Mouse (Mus musculus) gastrocnemius, adult 2 months (tissue): ENCODE measurements around the gene Lonp2. TPM values are rescaled to one million over a fixed set of nuclear protein-coding genes. Genes with fewer than 3 reads are reported as not detected.

ENCODE experiments used
- DNase-seq: peaks from one replicate; pipeline ENCODE4 v3.0.0; 2022
- H3K27ac ChIP-seq: fragments of 200-600 bp; 2 replicates; pipeline ENCODE4 v1.8.1; 2022; ENCODE audit warnings: mild to moderate bottlenecking
- H3K4me3 ChIP-seq: fragments of 200-600 bp; 2 replicates; pipeline ENCODE4 v1.8.1; 2022; ENCODE audit warnings: mild to moderate bottlenecking, moderate library complexity
- CTCF ChIP-seq: fragments of 200-600 bp; IDR thresholded peaks from 2 replicates; pipeline ENCODE4 v1.8.1; 2022; ENCODE audit warnings: antibody characterized with exemption, mild to moderate bottlenecking, moderate library complexity
- intact Hi-C: fragments of 180-260 bp; cut with DNase I; formaldehyde crosslinking; loops from one replicate; pipeline ENCODE4 v1.15.1; 2025
- total RNA-seq, 2 experiments: library from RNA; stranded (reverse); gene quantifications; 2 replicates each; pipeline ENCODE4 v1.2.3; 2021

The Lonp2 gene
- total RNA-seq, 2 experiments from 2014 or later: 51.7 to 55.6 TPM

DNA sequence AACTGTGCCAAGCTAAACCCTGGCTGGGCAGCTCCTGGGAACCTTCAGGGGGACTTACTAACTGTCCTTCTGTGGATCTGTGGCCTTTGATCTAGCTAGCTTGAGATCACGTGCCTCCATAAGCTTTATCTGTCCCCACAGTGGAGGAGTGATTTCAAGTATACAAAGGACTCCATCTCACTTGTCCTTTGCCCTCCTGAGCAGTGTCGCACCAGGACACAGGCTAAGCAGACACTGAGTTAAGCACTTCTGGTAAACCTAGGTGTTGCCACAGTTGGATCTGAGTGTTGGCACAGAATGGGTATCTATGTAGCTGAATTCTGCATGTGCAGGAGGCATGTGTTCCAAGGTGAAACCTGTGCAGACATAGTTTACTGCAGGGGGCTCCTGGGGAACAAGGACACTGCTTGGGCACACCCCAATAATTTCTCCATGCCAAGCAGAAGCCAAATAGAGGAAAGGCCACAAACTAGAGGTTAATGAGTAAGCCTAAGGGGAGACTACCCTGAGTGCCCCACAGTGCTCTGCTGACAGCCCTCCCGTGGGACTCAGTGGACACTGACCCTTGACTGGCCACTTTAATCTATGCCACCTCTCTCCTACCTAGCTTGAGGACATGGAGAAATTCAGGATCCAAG lies 29.6 kb upstream of the Lonp2 start:
- DNase-seq: no peak
- intact Hi-C loops: no loop called here
- Histone ChIP-seq H3K27ac (no peak overlapping the region), H3K4me3 (no peak overlapping the region)
- TF ChIP-seq CTCF: no peak

DNA sequence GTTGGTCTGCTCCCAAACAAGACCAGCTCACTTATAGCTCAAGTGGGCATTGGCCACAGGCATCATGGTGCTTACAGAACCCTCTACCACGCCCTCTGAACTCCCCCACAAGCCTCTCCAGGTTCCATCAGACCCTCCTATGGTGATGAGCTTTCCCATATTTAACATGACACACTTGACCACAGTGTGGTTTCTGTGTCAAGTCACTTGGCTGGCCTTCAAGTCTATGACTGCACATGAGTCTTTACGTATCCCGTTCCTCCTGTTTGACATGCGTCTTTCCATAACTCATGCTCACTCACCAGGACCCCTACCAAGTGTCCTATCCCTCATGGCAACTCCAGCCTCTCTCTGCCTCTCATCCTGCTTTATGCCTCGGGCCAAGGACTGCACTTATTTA lies 28.2 kb upstream of the Lonp2 start:
- DNase-seq: no peak
- TF ChIP-seq CTCF: no peak
- Histone ChIP-seq H3K4me3 (no peak overlapping the region), H3K27ac (no peak overlapping the region)
- intact Hi-C loops: no loop called here

DNA sequence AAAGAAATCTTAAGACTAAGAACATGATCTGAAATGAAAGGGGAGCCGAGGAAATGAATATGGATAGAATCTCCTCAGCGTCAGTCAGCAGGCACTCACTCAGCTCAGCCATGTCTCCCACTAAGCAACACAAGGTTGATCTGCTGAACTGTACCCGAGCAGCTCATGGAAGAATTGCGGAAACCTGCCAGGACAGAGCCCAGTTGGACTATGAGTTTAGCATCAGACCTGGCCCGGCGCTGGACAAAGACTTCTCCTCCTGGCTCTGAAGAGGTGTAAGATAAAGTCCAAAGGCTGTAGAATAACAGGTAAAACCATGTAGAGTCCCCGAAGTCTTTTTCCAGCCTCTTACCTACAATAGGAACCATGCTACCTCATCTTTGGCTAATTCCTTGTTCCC lies 26.2 kb upstream of the Lonp2 start:
- no peak overlapping the region for H3K27ac ChIP-seq
- DNase-seq: no peak
- no peak overlapping the region for H3K4me3 ChIP-seq
- intact Hi-C loops: no loop called here
- no peak for TF ChIP-seq CTCF

DNA sequence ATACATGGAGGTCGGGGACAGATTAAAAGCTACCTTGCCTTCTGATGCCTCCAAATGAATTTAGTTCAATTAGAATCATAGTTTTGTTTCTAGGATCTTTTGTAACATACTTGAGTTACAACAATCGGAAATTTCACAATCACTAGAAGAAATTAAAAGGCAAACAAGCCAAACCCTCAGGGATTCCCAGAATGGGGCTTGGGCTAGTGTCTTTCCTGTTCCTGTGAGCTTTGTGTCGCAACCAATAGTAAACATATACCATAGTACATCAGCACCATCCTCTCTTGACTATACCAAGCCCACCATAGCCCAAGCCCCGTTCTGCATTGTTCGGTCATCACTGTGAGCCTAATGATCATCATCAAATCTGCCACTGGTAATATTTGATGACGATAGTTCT lies 24.5 kb upstream of the Lonp2 start:
- H3K27ac ChIP-seq: no peak overlapping the region
- no peak for DNase-seq
- no peak overlapping the region for H3K4me3 ChIP-seq
- intact Hi-C loops: no loop called here
- no peak for TF ChIP-seq CTCF

DNA sequence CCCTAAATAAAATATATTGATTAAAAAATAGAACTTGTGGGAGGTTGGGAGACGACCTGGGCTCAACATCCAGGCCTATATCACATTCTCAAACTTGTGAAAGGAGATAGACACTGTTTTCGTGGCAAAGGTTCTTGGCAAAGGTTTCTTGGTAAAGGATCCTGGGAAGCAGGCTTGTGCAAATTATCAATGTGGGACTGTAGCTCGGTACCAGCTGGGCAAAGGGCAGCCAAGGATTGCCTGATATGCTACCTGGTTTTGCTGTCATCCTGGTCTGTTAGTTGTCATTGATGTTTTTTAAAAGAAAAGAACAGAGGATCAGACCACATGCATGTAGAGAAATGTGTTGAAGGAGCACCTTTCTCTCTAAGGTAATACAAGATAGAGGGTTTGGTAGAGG lies 23.5 kb upstream of the Lonp2 start:
- intact Hi-C loops: no loop called here

DNA sequence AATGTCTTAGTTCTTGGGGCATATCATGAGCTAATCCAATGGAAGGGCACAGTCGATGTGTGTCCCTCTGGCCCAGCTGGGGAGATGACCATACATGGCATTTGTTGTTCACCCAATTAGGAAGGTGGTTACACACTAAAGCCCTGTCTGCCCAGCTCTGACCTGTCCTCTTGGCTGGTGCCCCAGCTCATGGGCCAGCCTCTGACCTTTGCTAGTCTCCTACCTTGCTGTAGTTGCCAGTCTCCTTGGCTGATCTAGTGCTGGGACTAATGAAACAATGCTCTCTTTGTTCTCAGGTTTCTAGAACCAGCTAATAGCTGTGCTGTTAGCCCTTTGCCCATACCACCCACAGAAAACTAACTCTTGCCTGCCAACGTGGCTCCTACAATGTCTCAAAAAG lies 20.7 kb upstream of the Lonp2 start:
- Histone ChIP-seq H3K27ac (no peak overlapping the region), H3K4me3 (no peak overlapping the region)
- TF ChIP-seq CTCF: no peak
- intact Hi-C loops: no loop called here
- no peak for DNase-seq

More for the DNA sequence above, 23.5 kb upstream of the Lonp2 start:
- Histone ChIP-seq H3K27ac (no peak overlapping the region), H3K4me3 (no peak overlapping the region)
- no peak for DNase-seq
- TF ChIP-seq CTCF: no peak

DNA sequence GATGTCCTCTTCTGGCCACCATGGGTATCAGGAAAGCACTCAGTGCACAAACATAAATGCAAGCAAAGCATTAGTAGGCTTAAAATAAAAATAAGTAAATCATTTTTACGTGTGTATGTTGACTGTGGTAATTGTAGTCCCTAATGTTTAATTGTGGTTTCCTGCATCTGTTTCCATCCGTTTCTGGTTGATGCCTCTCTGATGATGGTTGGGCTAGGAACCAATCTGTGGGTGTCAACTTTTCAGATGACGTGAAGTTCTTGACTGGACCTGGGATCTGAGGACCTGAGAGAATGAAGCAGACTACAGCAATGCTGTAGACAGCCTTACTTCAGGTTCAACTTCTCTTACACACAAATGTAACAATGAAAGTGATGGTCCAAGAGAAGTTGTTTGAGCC lies 19.2 kb upstream of the Lonp2 start:
- Histone ChIP-seq H3K4me3 (no peak overlapping the region), H3K27ac (no peak overlapping the region)
- no peak for TF ChIP-seq CTCF
- intact Hi-C loops: no loop called here
- no peak for DNase-seq

DNA sequence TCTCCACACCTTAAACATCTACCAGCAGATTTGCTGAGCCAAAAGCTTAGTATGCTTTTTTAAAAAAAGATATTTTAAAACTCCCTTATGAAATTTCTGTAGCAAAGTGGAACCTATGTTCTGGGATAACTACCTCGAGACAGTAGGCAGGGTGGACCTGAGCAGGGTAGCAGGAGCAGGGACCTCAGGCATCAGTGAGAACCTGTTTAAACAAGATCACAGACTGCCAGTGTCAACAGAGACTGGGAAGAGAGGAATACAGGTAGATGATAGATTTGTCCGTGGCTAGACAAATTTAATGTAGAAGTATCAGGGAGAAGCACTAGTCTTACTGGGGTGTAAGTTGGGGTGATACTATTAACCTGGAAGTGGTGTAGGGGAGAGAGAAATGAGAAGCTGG lies 10.0 kb upstream of the Lonp2 start:
- intact Hi-C loops: no loop called here
- DNase-seq: no peak
- Histone ChIP-seq H3K4me3 (no peak overlapping the region), H3K27ac (no peak overlapping the region)
- no peak for TF ChIP-seq CTCF

DNA sequence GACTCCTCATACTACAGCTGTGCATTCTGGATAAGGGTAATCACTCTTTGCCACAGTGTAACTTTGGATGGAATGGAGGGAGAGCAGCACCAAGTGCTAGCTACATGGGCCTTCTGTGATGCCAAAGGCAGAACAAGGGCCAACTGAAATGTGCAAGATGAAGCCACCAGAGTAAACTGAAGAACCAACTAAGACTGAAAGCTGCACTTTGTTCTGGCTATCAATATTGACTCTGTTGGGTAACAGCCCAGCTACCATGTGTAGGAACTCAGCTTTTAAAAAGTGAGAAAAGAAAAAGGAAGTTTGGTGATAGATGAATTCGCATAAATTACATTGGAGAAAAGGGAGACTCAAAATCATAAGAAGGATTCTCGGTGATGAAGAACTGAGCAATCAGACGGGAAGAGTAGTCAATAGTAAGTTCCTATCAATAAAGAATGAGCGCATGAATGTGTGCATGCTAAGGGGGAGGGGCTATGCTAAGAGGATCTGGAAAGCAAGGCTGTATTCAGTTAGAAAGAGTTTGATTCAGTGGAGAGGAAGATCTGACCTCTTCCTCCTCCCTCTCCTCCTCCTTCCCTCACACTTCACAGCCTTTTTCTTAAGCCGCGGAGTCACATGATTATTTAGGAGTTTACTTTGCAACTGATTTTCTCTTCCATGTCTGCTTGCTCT lies 8.6 kb upstream of the Lonp2 start:
- DNase-seq: no peak
- Histone ChIP-seq H3K4me3 (no peak overlapping the region), H3K27ac (no peak overlapping the region)
- intact Hi-C loops: no loop called here
- no peak for TF ChIP-seq CTCF

DNA sequence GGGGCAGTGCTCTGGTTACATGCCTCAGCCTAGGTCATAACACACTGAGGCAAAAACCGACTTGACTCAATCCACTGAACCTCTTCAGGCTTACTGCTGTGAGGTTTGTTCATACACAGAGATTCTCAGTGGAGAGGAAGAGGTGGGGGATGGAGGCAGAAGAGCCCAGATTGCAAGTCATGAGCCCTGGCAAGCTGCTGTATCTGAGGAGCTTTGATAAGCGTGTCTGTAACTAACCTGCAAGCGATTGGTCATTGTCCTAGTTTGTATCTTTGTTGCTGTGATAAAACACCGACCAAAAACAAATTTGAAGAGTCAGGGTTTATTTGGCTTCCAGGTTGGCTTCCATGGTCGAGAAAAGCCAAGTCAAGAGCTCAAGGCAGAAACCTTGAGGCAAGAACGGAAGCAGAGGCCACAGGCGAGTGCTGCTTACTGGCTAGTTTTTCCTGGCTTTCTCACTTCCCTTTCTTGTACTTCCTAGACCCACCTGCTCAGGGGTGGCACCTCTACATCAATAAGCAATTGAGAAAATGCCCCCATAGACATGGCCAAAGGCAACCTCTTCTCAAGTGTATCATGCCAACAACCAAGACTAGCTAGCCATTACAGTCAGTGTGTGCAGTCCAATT lies 6.0 kb upstream of the Lonp2 start:
- no peak for DNase-seq
- H3K27ac ChIP-seq: no peak overlapping the region
- intact Hi-C loops: no loop called here
- TF ChIP-seq CTCF: no peak
- no peak overlapping the region for H3K4me3 ChIP-seq

DNA sequence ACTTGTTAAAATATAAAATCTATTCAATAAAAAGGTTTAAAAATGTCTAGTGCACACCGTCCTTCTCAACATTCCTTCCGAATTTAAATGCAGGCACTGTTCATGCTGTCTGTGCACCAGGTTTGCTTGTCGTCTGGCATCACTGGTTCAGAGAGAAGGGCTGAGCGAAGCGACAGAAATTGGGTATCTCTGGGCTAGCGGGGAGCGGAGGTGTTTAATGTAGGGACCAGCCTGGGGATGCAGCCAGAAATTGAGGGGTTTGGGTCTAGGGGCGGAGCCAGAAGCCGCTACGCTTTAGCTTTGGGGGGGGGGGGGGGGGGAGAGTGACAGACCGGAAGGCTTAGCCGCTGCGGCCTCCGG lies 312 bp upstream of the Lonp2 start:
- TF ChIP-seq CTCF: no peak
- intact Hi-C loops: loop anchor here (5.0 kb wide), 1 partner anchor 124 kb away; the partner anchor contains the start of genes Gm10638 and Siah1a
- peak overlapping the region; percentile 97 for H3K27ac ChIP-seq
- no peak for DNase-seq
- peak overlapping the region; percentile 76 for H3K4me3 ChIP-seq

DNA sequence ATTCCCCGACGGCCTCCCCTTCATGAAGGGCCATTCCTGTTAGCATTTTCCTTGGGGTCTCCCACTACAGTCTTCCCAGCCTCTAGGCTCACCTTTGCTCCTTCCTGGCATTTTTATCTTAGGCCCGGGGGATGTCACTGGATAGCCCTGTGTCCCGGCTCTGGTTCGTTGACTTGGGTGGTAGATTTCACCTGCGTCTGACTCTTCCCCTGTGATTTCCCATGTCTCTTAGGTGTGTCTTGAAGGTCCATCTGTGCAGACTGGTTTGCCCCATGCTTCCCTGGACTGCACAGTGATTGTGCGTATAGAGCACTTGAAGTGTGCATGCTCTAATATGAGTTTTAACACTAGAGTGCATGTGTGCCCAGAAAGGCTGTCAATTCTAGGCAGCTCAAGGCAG lies 1.1 kb downstream of the Lonp2 start:
- intact Hi-C loops: loop anchor here (5.0 kb wide), 2 partner anchors 122 to 172 kb away; partner anchors contain the start of genes Gm10638 and Siah1a
- peak overlapping the region; percentile 76 for H3K4me3 ChIP-seq
- DNase-seq: no peak
- TF ChIP-seq CTCF: no peak
- H3K27ac ChIP-seq: peak overlapping the region; percentile 97

DNA sequence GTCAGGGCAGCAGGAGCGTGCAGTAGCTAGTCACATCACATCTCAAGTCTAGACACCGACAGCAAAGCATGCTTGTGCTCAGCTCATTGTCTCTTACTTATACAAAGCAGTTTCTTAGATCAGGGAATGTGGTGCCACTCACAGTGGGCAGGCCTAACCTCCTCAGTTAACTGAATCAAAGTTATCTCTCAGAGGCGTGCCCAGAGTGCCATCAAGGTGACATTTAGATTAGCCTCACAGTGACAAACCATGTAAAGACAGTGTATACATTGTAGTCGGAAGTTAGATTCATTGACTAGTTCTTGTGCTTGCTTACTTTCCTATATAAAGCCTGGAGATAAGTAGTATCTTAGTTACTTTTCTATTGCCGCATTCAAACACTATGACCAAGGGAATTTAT lies 6.4 kb downstream of the Lonp2 start:
- intact Hi-C loops: no loop called here
- TF ChIP-seq CTCF: no peak
- Histone ChIP-seq H3K4me3 (no peak overlapping the region), H3K27ac (no peak overlapping the region)
- DNase-seq: no peak

DNA sequence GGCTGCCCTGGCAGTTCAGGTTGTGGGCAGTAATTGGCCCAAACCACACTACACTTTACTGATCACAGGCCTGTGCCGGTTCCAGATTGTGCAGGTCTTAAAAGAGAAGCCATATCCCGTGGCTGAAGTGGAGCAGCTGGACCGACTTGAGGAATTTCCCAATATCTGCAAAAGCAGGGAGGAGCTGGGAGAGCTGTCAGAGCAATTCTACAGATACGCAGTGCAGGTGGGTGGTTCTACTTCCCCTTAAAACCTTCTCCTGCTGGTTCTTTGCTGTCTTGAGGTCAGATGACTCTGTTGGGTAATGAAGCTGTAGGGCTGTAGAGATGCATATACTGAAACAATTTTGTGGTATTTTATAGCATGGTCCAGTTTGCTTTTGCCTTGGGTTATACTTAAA lies 7.6 kb downstream of the Lonp2 start:
- no peak for DNase-seq
- no peak for TF ChIP-seq CTCF
- H3K27ac ChIP-seq: no peak overlapping the region
- no peak overlapping the region for H3K4me3 ChIP-seq
- intact Hi-C loops: no loop called here
